Mouse (Mus musculus): ENCODE results near the gene Atp6v0a1.

GRCm38 (mm10) chr11:101071810-101072428 is 62.7 kb downstream of the Atp6v0a1 start:
- TF ChIP-seq CTCF (IDR thresholded peaks at IDR 0.05; ENCODE audit: borderline replicate concordance, control insufficient read depth, extremely low read depth, insufficient read depth, low read length, poor library complexity) (no peak), POLR2A (IDR thresholded peaks at IDR 0.05; ENCODE audit: control insufficient read depth, extremely low read depth, insufficient read depth, low read length, poor library complexity) (no peak)
